Mouse (Mus musculus) activated CD4-positive, CD25-positive, alpha-beta regulatory T cell, adult 4 months (primary cell): Measurements from ENCODE around the gene B3gntl1. TPM values are rescaled to one million over a fixed set of nuclear protein-coding genes. Genes with fewer than 3 reads are reported as not detected.

Experiments
- ATAC-seq: one replicate; pipeline ENCODE4 v1.8.0; 2017
- polyA plus RNA-seq, 2 experiments: library from polyadenylated mRNA; unstranded; fragments of 100-300 nt; shearing (Covaris generic); gene quantifications; one replicate each; pipeline ENCODE4 v1.2.1; 2017

The B3gntl1 gene
- polyA plus RNA-seq, 2 experiments from 2014 or later: 8.4 to 11.3 TPM

- no peak for ATAC-seq
Observed at GRCm38 (mm10) chr11:121645394-121645793, 27.6 kb downstream of the B3gntl1 start.

- ATAC-seq: no peak
Observed at GRCm38 (mm10) chr11:121641501-121642145, 31.3 kb downstream of the B3gntl1 start.

DNA sequence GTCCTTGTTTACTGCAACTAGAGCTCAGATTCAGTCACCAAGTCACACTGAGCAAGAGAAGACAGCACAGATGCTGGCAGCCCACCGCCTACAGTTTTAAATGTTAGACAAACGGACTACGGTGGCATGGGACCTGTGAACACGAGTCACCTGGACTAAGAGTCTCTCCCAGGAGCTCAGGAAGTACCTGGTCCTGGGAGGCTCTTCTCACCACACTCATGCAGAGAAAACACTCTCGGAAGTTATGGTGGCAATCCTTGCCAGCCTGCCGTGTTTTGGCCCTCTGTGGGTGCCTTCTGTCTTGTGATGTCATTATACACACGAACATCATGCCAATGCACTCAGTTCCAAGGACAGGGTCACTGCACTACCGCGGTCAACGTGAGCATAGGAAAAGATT is 36.3 kb downstream of the B3gntl1 start:
- ATAC-seq: no peak

- ATAC-seq: no peak
Observed at GRCm38 (mm10) chr11:121631410-121631809, 41.5 kb downstream of the B3gntl1 start.

GRCm38 (mm10) chr11:121630406-121630805 is 42.5 kb downstream of the B3gntl1 start:
- no peak for ATAC-seq

- no peak for ATAC-seq
Observed at GRCm38 (mm10) chr11:121629529-121629928, 43.4 kb downstream of the B3gntl1 start.

DNA sequence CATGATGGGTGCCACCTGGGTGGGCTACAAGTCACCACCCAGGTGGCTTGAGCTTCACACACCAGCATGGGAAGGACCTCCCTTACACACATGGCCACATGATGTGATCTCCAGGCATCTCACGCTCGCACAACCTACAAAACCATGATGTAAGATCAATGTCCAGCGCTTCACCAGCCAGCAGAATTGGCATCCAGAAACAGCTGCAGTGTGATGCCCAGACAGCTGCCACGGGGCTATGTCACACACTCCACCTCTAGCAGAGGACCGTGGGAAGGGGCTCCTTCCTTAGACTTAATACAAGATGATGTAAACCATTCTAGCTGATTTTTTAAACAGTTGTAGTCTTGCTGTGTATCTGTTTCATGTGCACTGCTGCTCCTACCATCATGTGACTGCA is 45.4 kb downstream of the B3gntl1 start:
- ATAC-seq: no peak

DNA sequence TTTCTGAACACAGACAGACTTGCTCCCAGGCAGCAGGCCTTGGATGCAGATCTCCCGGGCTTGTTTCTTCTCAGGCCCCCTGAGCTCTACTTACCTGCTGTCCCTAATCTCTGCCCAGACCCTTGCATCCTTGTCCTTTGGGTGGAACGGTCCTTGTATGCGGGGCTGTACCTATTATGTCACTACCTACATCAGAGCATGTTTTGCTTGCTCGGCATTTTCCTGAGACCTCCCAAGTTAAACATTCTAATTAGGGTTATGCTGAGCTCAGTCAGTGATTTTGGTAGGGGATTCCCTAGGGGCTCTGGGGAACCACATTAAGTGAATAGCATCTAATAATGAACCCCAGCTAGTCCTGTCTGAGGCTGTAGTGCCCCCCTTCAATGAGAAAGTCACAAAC is 47.9 kb downstream of the B3gntl1 start:
- ATAC-seq: no peak

DNA sequence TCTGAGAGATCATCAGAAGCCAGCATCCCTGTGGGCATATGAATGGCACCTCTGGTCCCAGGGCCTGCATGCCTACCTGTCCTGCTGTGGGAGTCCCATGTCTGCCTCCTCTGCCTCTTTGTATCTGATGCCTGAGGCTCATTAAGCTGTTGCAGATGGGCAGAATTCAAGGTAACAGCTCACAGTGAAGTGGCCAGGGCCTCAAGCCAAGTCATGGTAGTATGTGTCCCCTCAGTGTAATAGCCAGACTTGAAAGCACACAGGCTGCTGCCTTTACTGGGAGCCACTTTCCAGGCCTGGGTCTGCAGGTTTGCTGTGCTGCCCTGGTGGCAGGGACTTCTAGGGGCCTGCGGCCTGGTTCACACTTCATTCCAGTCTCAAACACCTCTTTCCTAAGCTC is 55.6 kb downstream of the B3gntl1 start:
- ATAC-seq: no peak

DNA sequence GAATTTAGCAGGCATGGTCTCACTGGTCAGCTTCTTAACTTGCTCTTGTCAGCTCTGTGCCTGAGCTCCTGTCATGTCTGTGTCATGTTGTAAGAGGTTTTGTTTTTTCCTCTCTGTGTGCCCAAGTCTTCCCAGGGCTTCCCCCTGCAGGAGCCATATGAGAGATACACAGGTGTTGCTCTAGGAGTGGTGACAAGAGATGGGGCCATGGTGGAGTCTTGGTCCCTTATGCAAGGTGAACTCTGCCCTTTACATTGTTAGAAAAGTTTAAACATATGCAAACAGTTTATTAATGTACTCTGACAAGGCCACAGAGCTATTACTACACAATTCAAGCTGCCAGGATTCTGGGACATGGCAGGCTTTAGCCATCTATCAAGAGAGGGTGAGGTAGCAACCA is 56.5 kb downstream of the B3gntl1 start:
- no peak for ATAC-seq

DNA sequence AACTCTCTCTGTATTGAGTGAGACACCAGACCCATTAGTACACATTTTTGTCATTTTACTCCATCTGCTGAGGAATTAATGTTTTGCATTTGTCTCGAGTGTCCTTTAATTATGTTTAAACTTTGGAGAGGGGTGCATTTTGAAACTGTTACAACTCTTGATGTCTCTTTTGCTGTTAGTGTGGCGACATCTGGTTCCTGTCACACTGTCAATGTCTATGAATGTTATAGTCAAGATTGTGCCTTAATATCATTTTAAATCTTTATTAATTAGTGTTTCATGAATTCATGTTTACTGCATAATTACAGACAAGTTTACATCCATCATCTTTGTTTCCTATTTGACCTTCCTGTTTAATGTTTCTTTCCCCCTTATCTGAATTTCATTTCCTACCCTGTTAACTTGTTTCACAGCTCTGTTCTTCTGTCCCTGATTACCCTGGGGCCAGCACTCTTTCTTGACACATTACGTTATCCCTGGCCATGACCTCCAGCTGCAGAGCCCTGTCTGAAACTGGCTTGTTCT is 56.9 kb downstream of the B3gntl1 start:
- ATAC-seq: no peak

GRCm38 (mm10) chr11:121610976-121611375 is 62.0 kb downstream of the B3gntl1 start:
- ATAC-seq: no peak

DNA sequence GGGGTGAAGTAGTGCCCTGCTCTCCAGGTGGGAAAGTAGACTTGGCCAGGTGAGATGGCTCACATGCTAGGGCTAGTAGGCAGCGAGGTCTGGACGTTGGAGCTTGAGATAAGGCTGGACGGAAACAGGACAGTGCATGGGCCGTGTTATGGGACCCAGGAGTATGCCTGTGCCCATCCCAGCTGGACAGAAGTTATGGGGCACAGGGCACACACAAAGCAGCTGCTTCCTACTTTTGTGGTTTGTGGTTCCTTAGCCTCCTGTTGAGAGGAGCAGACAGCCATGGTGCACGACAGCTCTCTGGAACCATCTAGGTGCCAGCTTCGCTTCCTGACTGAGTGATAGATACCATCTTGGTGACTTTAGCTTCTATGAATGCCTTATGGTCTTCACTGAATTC is 67.3 kb downstream of the B3gntl1 start:
- no peak for ATAC-seq

DNA sequence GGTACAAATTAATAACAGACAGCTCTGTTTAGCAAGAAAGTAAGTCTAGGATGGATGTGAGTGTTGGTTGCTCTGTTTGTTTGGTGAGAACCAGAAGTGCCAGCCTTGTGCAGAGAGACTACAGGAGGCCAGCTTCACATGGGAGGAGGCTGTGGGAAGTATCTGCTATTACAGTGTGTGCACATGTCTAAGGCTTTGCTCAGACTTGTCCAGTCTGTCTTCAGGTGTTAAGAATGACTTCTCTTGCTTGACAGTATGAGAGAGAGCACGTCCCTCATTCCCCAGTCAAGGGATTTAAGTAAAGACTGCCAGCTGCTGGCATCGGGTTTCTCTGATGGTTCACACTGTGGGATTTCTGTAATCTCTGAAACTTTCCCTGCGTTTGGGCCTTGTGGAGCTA is 71.5 kb downstream of the B3gntl1 start:
- no peak for ATAC-seq

DNA sequence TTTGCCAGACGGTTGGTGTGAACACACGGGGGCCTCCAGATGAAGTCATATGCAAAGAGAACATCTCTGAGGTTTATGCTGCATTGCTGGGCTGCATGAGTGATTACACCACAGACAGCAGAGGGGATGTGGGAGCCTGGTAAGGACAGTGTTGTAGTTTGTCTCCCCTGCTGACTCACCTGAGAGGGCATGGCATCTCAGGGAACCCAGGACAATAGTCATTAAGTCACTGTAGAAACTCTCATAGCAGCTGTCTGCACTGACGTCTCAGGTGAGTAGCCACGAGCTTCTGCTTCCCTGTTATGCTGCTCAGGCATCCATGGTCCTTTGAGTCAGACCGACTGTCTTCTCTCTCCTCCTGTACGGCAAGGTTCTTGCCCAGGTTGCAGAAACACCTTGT is 75.7 kb downstream of the B3gntl1 start:
- ATAC-seq: no peak

DNA sequence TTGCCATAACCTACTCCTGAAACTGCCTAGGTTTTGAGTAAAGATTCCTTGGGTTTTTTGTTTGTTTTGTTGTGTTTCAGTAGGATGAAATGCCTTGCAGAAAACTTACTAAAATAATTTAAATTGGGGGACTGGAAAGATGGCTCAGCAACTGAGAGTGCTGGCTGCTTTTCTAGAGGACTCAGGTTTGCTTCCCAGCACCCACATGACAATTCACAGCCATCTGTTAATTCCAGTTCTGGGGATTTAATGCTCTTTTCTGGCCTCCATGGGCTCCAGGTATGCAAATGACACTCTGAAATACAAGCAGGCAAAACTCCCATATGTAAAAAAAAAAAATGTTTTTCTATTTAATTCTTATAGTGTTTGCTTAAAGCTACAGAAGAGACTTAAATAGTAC is 91.1 kb downstream of the B3gntl1 start:
- ATAC-seq: no peak

Other genes with a start within 250 kb of the B3gntl1 start
- under 1 TPM in 1 of 2 experiments, not detected in 1; 0.23 TPM for gene Fn3k, start 238.2 kb downstream of the B3gntl1 start, polyA plus RNA-seq
- 10 to 100 TPM; 24.3 to 26.2 TPM for gene Tbcd, start 221.2 kb downstream of the B3gntl1 start, polyA plus RNA-seq
- under 1 TPM; 0.70 to 0.97 TPM for gene Zfp750, start 153.8 kb downstream of the B3gntl1 start, polyA plus RNA-seq
- gene Metrnl, start 28.4 kb upstream of the B3gntl1 start, polyA plus RNA-seq: 1 to 10 TPM in 1 of 2 experiments, under 1 TPM in 1; 0.60 to 1.1 TPM
- not detected for gene Ptchd3, start 157.1 kb upstream of the B3gntl1 start, polyA plus RNA-seq